Mouse (Mus musculus) mesoderm, embryonic 11.5 days (tissue): ENCODE measurements at regions not wholly inside any gene's neighbourhood (a gene's known extent, or its start where the extent isn't known, plus 50 kb on each side); places are given as distances from the start of the nearest gene placed in this dataset.

Experiments used
- DNase-seq: peaks from one replicate; pipeline ENCODE4 v3.0.0-alpha.2; 2012; ENCODE audit warnings: low read depth, low spot score

GRCm38 (mm10) chr12:7382455-7382854 lies 595.0 kb upstream of the Apob start:
- DNase-seq = no peak

DNA sequence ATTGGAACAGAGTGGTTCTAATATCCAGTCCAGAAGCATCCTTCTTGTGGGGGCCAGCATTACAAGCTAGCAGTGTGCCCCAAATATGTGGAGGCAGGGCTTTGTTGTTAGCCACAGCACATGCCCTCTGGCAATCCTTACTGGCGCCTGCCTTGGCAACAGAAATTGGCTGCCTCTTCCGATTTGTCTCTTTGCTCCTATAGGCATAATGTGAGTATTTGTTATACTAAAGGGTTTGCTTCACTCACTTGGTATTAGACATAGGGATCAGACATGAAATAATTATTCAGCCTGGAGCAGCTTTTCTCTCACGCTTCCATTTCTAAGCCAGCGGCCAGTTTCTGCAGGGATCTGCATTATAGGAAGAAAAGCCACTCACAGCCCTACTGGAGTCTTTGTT lies 573.6 kb upstream of the Apob start:
- DNase-seq = no peak

- no peak for DNase-seq
These were observed 565.6 kb upstream of the Apob start for GRCm38 (mm10) chr12:7411810-7412209.

DNA sequence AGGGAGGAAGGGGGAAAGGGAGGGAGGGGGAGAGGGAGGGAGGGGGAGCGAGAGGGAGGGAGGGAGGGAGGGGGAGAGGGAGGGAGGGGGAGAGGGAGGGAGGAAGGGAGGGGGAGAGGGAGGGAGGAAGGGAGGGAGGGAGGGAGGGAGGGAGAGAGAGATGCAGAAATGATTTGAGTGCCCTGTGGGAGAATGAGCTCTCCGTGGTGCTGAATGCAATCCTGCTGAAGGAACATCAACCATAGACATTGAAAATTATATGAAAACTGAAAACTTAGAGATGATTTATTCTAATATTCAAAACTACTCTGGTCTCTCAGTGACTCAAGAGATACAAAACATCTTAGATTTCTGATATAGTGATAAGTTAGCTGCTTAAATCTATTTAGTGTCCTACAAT lies 557.2 kb upstream of the Apob start:
- peak; percentile 41 for DNase-seq

DNA sequence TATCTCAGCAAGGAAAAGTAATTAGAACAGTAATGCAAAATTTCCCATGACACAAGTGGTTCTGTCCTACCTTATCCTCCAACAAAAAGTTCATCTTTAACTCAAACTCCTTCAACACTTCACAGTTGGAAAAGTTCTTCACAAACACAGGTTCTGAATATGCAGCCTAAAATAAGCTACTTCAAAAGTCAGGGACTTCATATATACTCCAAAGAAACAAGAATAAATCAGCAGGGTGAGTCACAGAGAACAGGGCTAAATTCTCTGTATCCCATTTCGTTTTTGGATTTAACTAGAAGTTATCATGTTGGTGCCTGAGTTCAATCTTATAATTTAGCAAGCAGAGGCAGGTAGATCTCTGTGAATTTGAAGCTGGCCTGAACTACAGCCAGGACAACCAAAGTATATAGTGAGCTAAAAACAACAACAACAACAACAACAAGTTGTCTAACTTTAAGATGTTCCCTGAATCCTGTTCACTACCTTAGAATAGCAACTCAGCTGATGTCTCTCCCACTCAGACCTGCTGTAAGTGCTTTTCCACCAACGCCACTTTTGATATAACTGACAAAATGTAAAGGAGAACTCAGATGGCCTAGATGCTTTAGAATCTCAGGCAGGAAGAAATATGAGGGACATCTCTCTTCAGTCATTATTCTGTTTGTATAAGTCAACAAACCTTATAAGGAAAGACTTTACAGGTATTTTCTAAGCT lies 555.5 kb upstream of the Apob start:
- DNase-seq = no peak

DNA sequence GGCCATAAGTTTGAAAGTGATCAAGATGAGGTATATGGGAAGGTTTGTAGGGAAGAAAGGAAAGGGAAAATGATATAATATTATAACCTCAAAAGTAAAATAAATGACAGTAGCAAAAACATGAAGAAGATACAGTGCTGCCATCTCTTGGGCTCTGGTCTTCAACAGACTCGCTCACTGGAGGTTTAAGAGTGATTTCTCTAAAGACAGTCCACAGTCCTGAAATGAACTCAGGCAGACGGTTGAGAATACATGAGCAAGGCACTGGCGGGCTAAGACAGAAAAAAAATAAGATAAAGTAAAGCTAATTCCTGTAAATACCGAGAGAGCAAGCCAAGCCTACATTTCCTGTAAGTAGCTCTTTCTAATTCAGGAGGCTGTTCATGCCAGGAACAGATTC lies 546.5 kb upstream of the Apob start:
- no peak for DNase-seq

- DNase-seq = no peak
These were observed 532.2 kb upstream of the Apob start for GRCm38 (mm10) chr12:7445238-7445637.

DNA sequence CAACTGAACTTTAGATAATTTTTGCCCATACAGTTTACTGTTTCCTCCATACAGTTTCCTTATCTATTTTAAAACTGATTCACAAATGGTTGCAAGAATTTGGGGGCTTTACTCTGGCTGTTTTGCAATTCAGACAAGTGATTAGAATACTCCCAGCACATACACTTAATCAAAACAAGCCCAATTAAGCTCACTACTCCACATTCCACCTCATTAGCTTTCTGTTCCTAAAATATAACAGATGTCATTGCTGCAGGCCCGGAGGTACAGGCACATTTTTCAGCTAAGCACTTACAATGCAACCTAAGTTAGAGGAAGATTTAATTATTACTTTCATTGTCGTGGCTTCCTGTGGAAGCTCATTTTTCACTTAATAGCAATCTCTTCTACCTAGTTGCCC lies 526.9 kb upstream of the Apob start:
- DNase-seq = no peak

DNA sequence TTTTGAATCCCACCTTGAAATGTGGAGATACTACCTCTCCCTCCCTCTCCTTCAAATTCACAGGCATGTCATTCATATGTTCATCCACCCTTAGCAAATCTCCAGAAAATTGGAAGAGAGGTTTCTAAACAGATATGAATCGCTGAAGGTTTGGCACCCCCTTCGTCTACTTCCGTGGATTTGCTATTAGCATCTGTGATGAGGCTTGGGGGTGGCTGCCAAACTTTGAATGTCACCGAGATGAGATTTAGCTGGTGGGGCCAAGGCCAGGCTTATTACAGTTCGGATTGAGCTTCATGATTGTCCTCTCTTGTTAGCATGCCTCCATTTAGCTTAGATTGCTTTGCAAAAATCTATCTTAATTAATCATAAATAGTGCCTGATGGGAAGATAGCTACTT lies 520.4 kb upstream of the Apob start:
- DNase-seq = no peak

DNA sequence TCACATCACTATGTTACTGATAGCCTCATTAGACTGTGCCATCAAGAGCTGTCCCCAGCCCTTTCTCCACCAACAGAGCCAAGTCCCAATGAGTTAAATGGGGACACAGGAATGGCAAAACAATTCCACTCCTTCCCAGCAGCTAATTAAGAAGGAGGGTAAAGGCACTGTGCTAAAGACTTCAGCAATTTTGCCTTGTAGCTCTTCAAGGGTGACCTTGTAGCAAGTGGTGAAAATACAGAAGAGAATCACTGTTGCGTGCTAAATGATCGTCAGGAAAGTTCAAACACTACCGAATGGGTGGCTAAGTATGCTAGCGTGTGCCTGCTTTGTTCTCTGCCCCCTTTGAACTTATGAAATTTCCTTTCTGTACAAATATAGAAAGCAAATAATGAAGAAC lies 519.9 kb upstream of the Apob start:
- no peak for DNase-seq

- DNase-seq = no peak
These were observed 512.5 kb upstream of the Apob start for GRCm38 (mm10) chr12:7464947-7465346.

DNA sequence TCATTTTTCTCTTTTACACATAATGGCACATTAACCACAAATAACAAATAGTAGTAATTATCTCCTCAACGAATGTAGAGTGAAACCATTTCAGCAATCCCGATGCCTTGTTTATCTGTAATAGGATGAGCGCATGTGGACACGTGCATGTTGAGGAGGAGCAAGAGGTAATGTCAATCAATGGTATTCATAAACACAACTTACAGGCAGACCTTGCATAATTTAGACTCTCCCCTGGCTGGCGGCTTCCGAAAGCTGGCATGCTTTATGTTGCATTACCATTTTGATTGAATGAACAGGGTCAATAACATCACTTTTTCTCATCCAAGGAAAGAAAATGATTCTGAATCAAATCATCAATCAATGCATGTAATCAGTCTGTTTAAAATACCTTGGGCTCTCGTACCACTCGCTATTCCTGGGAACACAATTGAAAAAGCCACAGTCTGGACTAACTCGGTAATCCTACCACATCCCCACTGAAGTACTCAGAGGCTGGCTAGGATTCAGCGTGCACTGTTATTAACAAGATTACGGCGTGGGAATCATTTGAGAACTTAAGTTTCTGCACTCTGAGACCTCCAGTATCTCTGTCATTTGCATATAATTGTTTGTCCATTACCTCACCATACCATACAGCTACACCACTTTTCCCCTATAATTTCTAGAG lies 464.7 kb upstream of the Apob start:
- DNase-seq = no peak

GRCm38 (mm10) chr12:7537389-7537788 lies 440.1 kb upstream of the Apob start:
- no peak for DNase-seq

GRCm38 (mm10) chr12:7543281-7543981 lies 434.0 kb upstream of the Apob start:
- DNase-seq = peak; percentile 50

GRCm38 (mm10) chr12:7548759-7549158 lies 428.7 kb upstream of the Apob start:
- DNase-seq = no peak

DNA sequence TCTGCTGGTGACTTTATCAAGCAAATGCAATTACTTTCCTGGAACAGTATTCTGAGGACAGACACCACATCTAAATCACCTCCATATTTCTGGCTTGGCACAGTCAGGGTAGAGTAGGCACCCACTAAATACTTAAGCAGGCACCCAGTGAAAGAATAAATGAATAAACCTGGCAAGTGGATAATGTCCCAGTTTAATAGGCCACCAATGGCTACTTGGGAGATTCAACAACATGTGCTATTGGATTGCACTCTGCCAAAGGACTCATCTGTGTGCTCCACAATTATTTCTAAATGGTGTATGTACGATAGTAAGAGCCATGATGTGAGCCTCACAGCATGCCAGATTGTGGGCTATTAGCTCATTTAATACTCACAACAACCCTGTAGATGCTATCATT lies 417.2 kb upstream of the Apob start:
- no peak for DNase-seq

- DNase-seq = no peak
These were observed 401.4 kb upstream of the Apob start for GRCm38 (mm10) chr12:7576081-7576480.

DNA sequence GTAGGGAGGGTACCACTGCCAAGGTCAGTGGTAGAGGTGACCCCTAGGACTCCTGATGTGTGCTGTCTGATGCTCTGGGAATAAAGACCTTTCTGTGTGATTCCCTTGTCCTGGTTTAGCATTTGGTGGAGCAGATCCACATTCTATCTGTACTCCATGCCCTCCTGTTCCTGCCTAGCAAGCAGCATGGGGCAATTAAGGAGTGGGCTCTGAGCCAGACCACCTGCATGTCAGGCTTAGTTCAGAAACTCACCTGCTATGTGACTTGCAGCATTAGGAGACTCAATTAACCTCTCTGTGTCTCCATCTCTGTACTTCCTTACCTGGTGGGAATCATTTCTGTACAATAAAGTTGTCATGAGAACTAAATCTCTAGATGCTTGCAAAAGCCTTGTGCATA lies 389.9 kb upstream of the Apob start:
- DNase-seq = no peak

- peak; percentile 6 for DNase-seq
These were observed 366.0 kb upstream of the Apob start for GRCm38 (mm10) chr12:7611272-7612092.

GRCm38 (mm10) chr12:7636417-7637175 lies 340.9 kb upstream of the Apob start:
- DNase-seq = peak; percentile 2

DNA sequence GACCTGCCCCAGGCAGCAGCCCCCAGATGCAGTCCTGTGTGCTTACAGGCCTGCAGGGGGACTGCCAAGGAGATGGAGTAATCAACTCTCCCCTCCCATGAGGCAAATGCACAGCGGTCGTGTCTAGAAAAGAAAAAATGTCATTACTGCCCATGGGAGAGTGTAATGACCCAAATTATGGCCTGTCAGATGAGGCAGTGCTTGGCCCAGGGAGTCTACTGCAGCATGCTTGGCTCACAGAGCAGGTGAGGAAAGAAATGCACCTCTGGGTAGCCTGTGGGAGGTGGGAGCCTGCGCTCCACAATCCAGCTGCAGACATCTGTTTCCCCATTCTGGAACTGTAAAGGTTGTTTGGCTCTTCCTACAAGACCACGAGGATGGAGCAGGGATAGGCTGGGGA lies 339.8 kb upstream of the Apob start:
- DNase-seq = no peak
